Mouse (Mus musculus): Measurements from ENCODE around the gene Gm45233. TPM values are rescaled to one million over a fixed set of nuclear protein-coding genes. Genes with fewer than 3 reads are reported as not detected.

Gene Gm45233
- polyA plus RNA-seq, 1 experiment from 2014 or later = not detected

- H3K27ac ChIP-seq = no peak within 1 kb of the TSS
- 53% methylated on average over 10 of the region's 10 CpGs for WGBS (ENCODE audit: missing documents)
- H3K4me3 ChIP-seq (ENCODE audit: inconsistent target) = no peak within 1 kb of the TSS
Measured at GRCm38 (mm10) chr7:43436341-43437255, 7.3 kb upstream of the Gm45233 start, which contains the start of gene Nkg7. TSS of gene Nkg7 (plus strand) at chr7:43437073.

GRCm38 (mm10) chr7:43438611-43439010, 5.3 kb upstream of the Gm45233 start:
- Histone ChIP-seq H3K27ac (no peak overlapping the region), H3K79me2 (ENCODE audit: inconsistent target) (no peaks in the 10 kb centered on the region), H3K4me3 (ENCODE audit: inconsistent target) (no peak overlapping the region), H3K36me3 (ENCODE audit: inconsistent target) (no peaks in the 10 kb centered on the region)
- WGBS (ENCODE audit: missing documents) = 61% methylated on average over 4 of the region's 4 CpGs

More at GRCm38 (mm10) chr7:43436341-43437255, 7.3 kb upstream of the Gm45233 start, which contains the start of gene Nkg7:
- no peaks in the 10 kb centered on the region for H3K79me2 ChIP-seq (ENCODE audit: inconsistent target)
- H3K36me3 ChIP-seq (ENCODE audit: inconsistent target) = no peaks in the 10 kb centered on the region

DNA sequence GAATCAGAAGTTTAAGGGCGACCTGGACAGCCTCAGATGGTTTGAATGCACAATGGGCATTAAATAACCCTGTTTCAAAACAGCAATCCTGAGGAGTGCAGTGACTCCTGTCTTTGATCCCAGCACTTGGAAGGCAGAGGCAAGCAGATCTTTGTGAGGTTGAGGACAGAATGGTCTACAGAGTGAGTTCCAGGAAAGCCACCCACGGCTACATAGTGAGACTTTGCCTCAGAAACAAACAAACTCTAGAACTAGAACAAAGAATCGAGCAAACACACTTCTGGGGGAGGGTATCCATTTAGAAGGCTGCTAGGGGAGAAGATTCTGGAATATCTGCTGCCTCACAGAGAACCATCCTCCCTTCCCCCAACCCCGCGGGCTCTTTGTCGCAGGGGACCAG, 3.4 kb upstream of the Gm45233 start, which contains the start of gene Cldnd2:
TSS of gene Cldnd2 (plus strand) at position 301 of the 400 bp plus-strand sequence.
- no peak within 1 kb of the TSS for H3K27ac ChIP-seq
- H3K79me2 ChIP-seq (ENCODE audit: inconsistent target) = peaks cover 15% of the 10 kb centered on the region
- no peaks in the 10 kb centered on the region for H3K36me3 ChIP-seq (ENCODE audit: inconsistent target)
- no peak within 1 kb of the TSS for H3K4me3 ChIP-seq (ENCODE audit: inconsistent target)
- WGBS (ENCODE audit: missing documents) = 92% methylated on average over 6 of the region's 6 CpGs

DNA sequence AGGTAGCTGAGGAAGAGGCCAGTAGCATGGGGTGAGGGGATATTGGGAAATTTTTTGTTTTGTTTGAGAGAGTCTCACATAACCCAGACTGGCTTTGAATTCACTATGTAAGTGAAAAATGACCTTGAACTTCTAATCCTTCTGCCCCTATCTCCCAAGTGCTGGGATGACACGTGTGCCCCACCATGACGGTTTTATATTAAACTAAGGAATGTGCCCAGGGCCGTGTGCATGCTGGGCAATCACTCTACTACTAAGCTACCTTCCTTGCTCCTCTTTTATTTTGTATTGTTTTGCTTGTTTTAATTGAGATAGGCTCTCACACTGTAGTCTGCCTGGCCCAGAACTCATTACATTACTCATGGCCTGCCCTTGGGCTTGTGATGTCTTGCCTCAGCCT, 2.9 kb upstream of the Gm45233 start:
- Histone ChIP-seq H3K27ac (no peak overlapping the region), H3K4me3 (ENCODE audit: inconsistent target) (no peak overlapping the region), H3K79me2 (ENCODE audit: inconsistent target) (peaks cover 19% of the 10 kb centered on the region), H3K36me3 (ENCODE audit: inconsistent target) (no peaks in the 10 kb centered on the region)
- 86% methylated on average over 3 of the region's 3 CpGs for WGBS (ENCODE audit: missing documents)

GRCm38 (mm10) chr7:43442684-43443083, 1.2 kb upstream of the Gm45233 start:
- peak overlapping the region; percentile 67 for H3K4me3 ChIP-seq (ENCODE audit: inconsistent target)
- H3K27ac ChIP-seq = peak overlapping the region; percentile 94
- H3K36me3 ChIP-seq (ENCODE audit: inconsistent target) = no peaks in the 10 kb centered on the region
- WGBS (ENCODE audit: missing documents) = 1% methylated on average over 9 of the region's 9 CpGs
- peaks cover 35% of the 10 kb centered on the region for H3K79me2 ChIP-seq (ENCODE audit: inconsistent target)

DNA sequence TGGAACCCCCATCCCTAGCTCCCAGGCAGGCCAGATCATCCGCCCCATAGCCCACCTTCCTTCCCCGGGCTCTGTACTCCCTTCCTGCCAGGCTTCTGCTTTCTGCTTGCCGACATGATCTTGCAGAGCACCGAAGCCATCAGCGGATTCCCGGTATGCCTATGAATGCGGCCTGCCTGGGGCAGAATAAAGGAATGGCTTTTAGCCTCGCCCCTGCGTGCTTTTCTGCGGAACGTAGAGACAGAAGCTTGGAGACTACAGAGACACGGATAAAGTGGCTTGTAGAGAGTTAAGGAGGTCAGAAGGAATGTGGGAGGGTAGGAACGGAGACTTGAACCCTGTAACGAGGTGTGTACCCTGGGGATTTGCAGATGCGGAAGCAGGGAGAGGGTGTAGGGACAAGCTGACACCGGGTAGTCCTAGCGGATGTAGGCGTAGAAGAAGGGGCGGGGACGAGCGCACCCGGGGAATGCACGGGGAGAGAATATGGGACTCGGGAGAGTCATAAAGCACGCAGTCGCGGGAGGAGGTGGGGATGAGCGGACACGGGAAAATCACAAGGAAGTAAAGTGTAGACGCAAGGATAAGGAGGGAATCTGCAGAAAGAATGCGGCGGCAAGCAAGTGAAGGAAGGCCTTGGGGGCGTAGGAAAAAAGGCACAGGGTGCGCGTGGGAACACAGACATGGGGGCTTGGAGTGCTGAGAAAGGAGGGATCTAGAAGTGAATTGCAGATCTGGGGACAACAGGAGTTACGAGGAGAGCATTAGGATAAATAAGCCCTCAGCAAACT, 607 bp upstream of the Gm45233 start:
- Histone ChIP-seq H3K79me2 (ENCODE audit: inconsistent target) (peaks cover 42% of the 10 kb centered on the region), H3K4me3 (ENCODE audit: inconsistent target) (peak overlapping the region; percentile 67), H3K36me3 (ENCODE audit: inconsistent target) (no peaks in the 10 kb centered on the region), H3K27ac (peak overlapping the region; percentile 94)
- 1% methylated on average over 36 of the region's 36 CpGs for WGBS (ENCODE audit: missing documents)

GRCm38 (mm10) chr7:43447801-43448200, 3.9 kb downstream of the Gm45233 start:
- 46% methylated on average over 4 of the region's 4 CpGs for WGBS (ENCODE audit: missing documents)
- Histone ChIP-seq H3K79me2 (ENCODE audit: inconsistent target) (peaks cover 52% of the 10 kb centered on the region), H3K27ac (no peak overlapping the region), H3K4me3 (ENCODE audit: inconsistent target) (no peak overlapping the region), H3K36me3 (ENCODE audit: inconsistent target) (0 out of 2 replicates have a peak, but pooled peaks cover 2% of the 10 kb centered on the region)

- no peak overlapping the region for H3K27ac ChIP-seq
- H3K4me3 ChIP-seq (ENCODE audit: inconsistent target) = no peak overlapping the region
- WGBS (ENCODE audit: missing documents) = 55% methylated on average over 2 of the region's 3 CpGs
- peaks cover 52% of the 10 kb centered on the region for H3K79me2 ChIP-seq (ENCODE audit: inconsistent target)
- H3K36me3 ChIP-seq (ENCODE audit: inconsistent target) = 0 out of 2 replicates have a peak, but pooled peaks cover 6% of the 10 kb centered on the region
Measured at GRCm38 (mm10) chr7:43448246-43448645, 4.3 kb downstream of the Gm45233 start.

- Histone ChIP-seq H3K27ac (no peak overlapping the region), H3K79me2 (ENCODE audit: inconsistent target) (peaks cover 44% of the 10 kb centered on the region), H3K4me3 (ENCODE audit: inconsistent target) (no peak overlapping the region), H3K36me3 (ENCODE audit: inconsistent target) (peaks cover 17% of the 10 kb centered on the region)
- WGBS (ENCODE audit: missing documents) = 94% methylated on average over 2 of the region's 2 CpGs
Measured at GRCm38 (mm10) chr7:43449811-43450210, 5.9 kb downstream of the Gm45233 start.

- WGBS (ENCODE audit: missing documents) = 92% methylated on average over 11 of the region's 11 CpGs
- no peak overlapping the region for H3K4me3 ChIP-seq (ENCODE audit: inconsistent target)
- H3K27ac ChIP-seq = no peak overlapping the region
- H3K36me3 ChIP-seq (ENCODE audit: inconsistent target) = peaks cover 26% of the 10 kb centered on the region
- H3K79me2 ChIP-seq (ENCODE audit: inconsistent target) = peaks cover 26% of the 10 kb centered on the region; the same call in 1 of the 2 replicates
Measured at GRCm38 (mm10) chr7:43451726-43452125, 7.8 kb downstream of the Gm45233 start.

GRCm38 (mm10) chr7:43452609-43453008, 8.7 kb downstream of the Gm45233 start:
- H3K4me3 ChIP-seq (ENCODE audit: inconsistent target) = no peak overlapping the region
- peaks cover 33% of the 10 kb centered on the region for H3K36me3 ChIP-seq (ENCODE audit: inconsistent target)
- H3K27ac ChIP-seq = no peak overlapping the region
- peaks cover 17% of the 10 kb centered on the region; the same call in 1 of the 2 replicates for H3K79me2 ChIP-seq (ENCODE audit: inconsistent target)
- 21% methylated on average over 4 of the region's 4 CpGs for WGBS (ENCODE audit: missing documents)

- no peak overlapping the region for H3K4me3 ChIP-seq (ENCODE audit: inconsistent target)
- H3K36me3 ChIP-seq (ENCODE audit: inconsistent target) = peaks cover 33% of the 10 kb centered on the region
- WGBS (ENCODE audit: missing documents) = 87% methylated on average over 14 of the region's 14 CpGs
- no peak overlapping the region for H3K27ac ChIP-seq
- peaks cover 6% of the 10 kb centered on the region; the same call in 1 of the 2 replicates for H3K79me2 ChIP-seq (ENCODE audit: inconsistent target)
Measured at GRCm38 (mm10) chr7:43453599-43454355, 9.8 kb downstream of the Gm45233 start.

DNA sequence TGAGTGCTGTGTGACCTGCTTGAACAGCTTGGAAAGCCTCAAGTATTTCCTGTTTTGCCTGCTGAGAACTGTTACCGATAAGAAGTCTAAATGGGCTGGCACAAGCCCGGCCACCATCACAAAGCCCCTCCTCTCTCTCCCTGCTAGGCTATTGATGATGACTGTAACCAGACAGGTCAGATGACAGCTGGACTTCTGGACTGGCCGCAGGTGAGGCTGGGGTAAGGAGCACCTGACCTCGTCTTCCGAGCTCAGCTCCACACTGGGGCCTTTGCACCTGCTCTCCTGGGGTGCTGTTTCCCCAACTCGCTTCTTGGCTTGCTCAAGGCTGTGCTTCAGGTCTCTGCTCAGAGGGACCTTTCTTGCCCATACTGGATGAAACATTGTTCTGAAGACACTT, 10.4 kb downstream of the Gm45233 start:
- 0 out of 2 replicates have a peak, but pooled peaks cover 4% of the 10 kb centered on the region for H3K79me2 ChIP-seq (ENCODE audit: inconsistent target)
- H3K36me3 ChIP-seq (ENCODE audit: inconsistent target) = peaks cover 33% of the 10 kb centered on the region
- H3K27ac ChIP-seq = no peak overlapping the region
- 90% methylated on average over 6 of the region's 6 CpGs for WGBS (ENCODE audit: missing documents)
- no peak overlapping the region for H3K4me3 ChIP-seq (ENCODE audit: inconsistent target)

DNA sequence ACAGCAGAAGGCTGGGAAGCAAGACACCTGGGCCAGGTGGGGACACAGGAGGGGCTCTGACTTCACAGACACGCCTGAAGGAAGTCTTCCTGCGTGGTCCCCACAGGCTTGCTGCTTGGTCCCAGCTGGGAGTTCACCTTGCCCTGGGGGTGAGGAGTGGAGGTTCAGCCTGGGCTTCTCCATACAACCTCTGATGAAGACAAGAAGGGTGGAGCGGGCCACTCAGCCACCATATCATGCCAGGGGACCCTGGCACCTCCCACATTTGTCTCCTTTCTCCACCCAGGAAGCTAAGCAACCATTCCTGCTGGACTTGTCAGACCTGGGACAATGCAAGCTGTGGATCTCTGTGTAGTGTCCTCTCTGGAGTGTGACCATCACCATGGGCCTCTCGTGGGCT, 18.9 kb downstream of the Gm45233 start, which contains the start of gene Vsig10l:
TSS of gene Vsig10l (plus strand) at position 301 of the 400 bp plus-strand sequence.
- H3K36me3 ChIP-seq (ENCODE audit: inconsistent target) = no peaks in the 10 kb centered on the region
- H3K27ac ChIP-seq = no peak within 1 kb of the TSS
- no peaks in the 10 kb centered on the region for H3K79me2 ChIP-seq (ENCODE audit: inconsistent target)
- no peak within 1 kb of the TSS for H3K4me3 ChIP-seq (ENCODE audit: inconsistent target)
- 94% methylated on average over 4 of the region's 4 CpGs for WGBS (ENCODE audit: missing documents)
